Mouse (Mus musculus) lung, postnatal 0 days (tissue): ENCODE measurements at regions not wholly inside any gene's neighbourhood (a gene's known extent, or its start where the extent isn't known, plus 50 kb on each side); places are given as distances from the start of the nearest gene placed in this dataset.
A peak's percentile ranks its signal among the peaks of the same experiment; 100 is the strongest.

Experiments
- ATAC-seq: fragments of 200-750 bp; cut with Nextera tagmentation; 2 replicates; pipeline ENCODE4 v1.8.0; 2017; ENCODE audit warnings: moderate library complexity
- DNase-seq: peaks from one replicate; pipeline ENCODE4 v3.0.0-alpha.2; 2016; ENCODE audit warnings: low spot score
- H3K27ac ChIP-seq: fragments of 300-500 bp; sonication (generic); 2 replicates; pipeline ENCODE4 v1.5.1; 2014; ENCODE audit warnings: antibody characterized with exemption, mild to moderate bottlenecking, low read length, mixed read lengths
- H3K27me3 ChIP-seq: fragments of 300-500 bp; sonication (generic); replicated peaks from 2 replicates; pipeline ENCODE4 v1.6.1; 2014; ENCODE audit warnings: low read length, mixed read lengths; ENCODE audit not compliant: insufficient read depth
- H3K36me3 ChIP-seq: fragments of 300-500 bp; sonication (generic); 2 replicates; pipeline ENCODE4 v1.6.1; 2014; ENCODE audit warnings: low read length, mixed read lengths; ENCODE audit not compliant: insufficient read depth
- H3K4me1 ChIP-seq: fragments of 300-500 bp; sonication (generic); 2 replicates; pipeline ENCODE4 v1.6.1; 2014; ENCODE audit warnings: antibody characterized with exemption, low read depth, low read length, mixed read lengths; ENCODE audit not compliant: insufficient read depth
- H3K4me2 ChIP-seq: fragments of 300-500 bp; sonication (generic); replicated peaks from 2 replicates; pipeline ENCODE4 v1.6.1; 2014; ENCODE audit warnings: low read depth, mild to moderate bottlenecking, low read length, moderate library complexity, mixed read lengths
- H3K4me3 ChIP-seq: fragments of 300-500 bp; sonication (generic); 2 replicates; pipeline ENCODE4 v1.5.1; 2014; ENCODE audit warnings: low read depth, low read length
- H3K9ac ChIP-seq: fragments of 300-500 bp; sonication (generic); replicated peaks from 2 replicates; pipeline ENCODE4 v1.6.1; 2014; ENCODE audit warnings: low read depth, mild to moderate bottlenecking
- H3K9me3 ChIP-seq: fragments of 300-500 bp; sonication (generic); 2 replicates; pipeline ENCODE4 v1.6.1; 2016; ENCODE audit warnings: low read length, mixed read lengths
- CTCF ChIP-seq: IDR thresholded peaks from 2 replicates; pipeline ENCODE4 v1.5.1; 2016; ENCODE audit warnings: antibody characterized with exemption, mild to moderate bottlenecking
- EP300 ChIP-seq: IDR thresholded peaks from 2 replicates; pipeline ENCODE4 v1.6.1; 2016; ENCODE audit warnings: antibody characterized with exemption, mild to moderate bottlenecking, control low read depth
- WGBS: fragments of 180-500 bp; shearing (Covaris S2); extraction: QIAGEN DNeasy Blood & Tissue Kit; methylation state at CpG from one replicate; pipeline ENCODE4 v1.1.7; 2014; 5-methylcytosine and 5-hydroxymethylcytosine counted together

- Histone ChIP-seq H3K36me3 (no peaks in the 10 kb centered on the region), H3K27me3 (no peaks in the 10 kb centered on the region), H3K9me3 (no peaks in the 10 kb centered on the region), H3K27ac (no peak overlapping the region), H3K9ac (no peak overlapping the region), H3K4me1 (no peaks in the 10 kb centered on the region), H3K4me3 (no peak overlapping the region), H3K4me2 (no peak overlapping the region)
- 86% methylated on average over 10 of the region's 10 CpGs for WGBS
- TF ChIP-seq CTCF (no peak), EP300 (no peak)
- DNase-seq (no peak), ATAC-seq (no peak)
These were observed 336.7 kb upstream of the Tenm4 start for GRCm38 (mm10) chr7:95834236-95834919.

GRCm38 (mm10) chr7:95840476-95840875 is 330.6 kb upstream of the Tenm4 start:
- H3K27ac ChIP-seq = no peak overlapping the region
- H3K9ac ChIP-seq = no peak overlapping the region
- H3K9me3 ChIP-seq = no peaks in the 10 kb centered on the region
- no peaks in the 10 kb centered on the region for H3K27me3 ChIP-seq
- no peak overlapping the region for H3K4me3 ChIP-seq
- no peak overlapping the region for H3K4me2 ChIP-seq
- DNase-seq (no peak), ATAC-seq (no peak)
- WGBS = 66% methylated on average over 2 of the region's 2 CpGs
- no peaks in the 10 kb centered on the region for H3K36me3 ChIP-seq
- TF ChIP-seq EP300 = no peak
- no peak for TF ChIP-seq CTCF
- H3K4me1 ChIP-seq = no peaks in the 10 kb centered on the region

- 74% methylated on average over 2 of the region's 2 CpGs for WGBS
- no peak overlapping the region for H3K4me3 ChIP-seq
- H3K36me3 ChIP-seq = no peaks in the 10 kb centered on the region
- no peaks in the 10 kb centered on the region for H3K27me3 ChIP-seq
- H3K4me1 ChIP-seq = no peaks in the 10 kb centered on the region
- H3K27ac ChIP-seq = no peak overlapping the region
- H3K9me3 ChIP-seq = no peaks in the 10 kb centered on the region
- no peak overlapping the region for H3K9ac ChIP-seq
- TF ChIP-seq CTCF = no peak
- TF ChIP-seq EP300 = no peak
- ATAC-seq (no peak), DNase-seq (no peak)
- no peak overlapping the region for H3K4me2 ChIP-seq
These were observed 321.2 kb upstream of the Tenm4 start for GRCm38 (mm10) chr7:95849874-95850273.

DNA sequence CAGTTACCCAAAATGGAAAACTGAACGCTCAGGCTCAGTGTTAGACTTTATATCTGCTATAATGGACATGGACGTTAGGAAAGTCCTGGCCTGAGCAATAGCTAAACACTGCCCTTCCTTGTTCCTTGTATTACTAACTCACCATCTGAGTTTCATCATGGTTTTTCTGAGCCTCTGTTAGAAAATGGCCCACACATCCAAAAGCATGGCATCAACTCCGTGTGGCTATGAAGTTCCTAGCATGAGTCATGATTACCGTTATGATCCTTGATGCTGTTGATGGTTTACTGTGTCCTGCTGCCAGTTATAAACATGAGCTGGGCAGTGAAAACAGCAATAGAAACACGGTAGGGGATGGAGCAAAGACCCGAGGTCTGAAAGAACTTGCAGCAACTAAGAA is 318.4 kb upstream of the Tenm4 start:
- H3K27ac ChIP-seq = no peak overlapping the region
- TF ChIP-seq EP300 (no peak), CTCF (no peak)
- no peak for ATAC-seq

DNA sequence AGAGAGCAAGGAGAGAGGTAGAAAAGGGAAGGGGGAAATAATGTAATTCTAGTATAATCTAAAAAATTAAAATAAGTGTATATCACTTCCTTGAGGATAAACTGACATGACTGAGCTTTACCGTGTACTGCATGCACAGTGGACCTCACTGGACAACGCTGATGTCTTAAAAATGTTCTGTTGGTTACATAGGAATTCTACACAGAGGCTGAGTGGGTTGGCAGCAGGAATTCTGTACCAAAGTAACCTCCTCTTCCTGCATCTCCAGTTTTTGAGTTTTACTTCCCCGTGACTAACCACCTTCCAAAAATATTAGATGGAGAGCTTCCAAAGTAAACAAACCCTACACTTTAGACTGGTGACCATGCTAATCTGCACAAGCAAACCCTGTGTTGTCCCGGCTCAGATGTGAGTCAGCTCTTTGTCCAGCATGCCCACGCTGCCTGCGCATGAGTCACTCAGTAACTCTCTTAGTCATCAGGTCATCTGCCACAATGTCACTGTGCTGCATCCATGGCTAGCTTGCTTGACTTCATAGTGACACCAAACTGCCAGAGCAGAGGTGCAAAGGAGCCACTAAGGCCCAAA is 317.7 kb upstream of the Tenm4 start:
- Histone ChIP-seq H3K27ac (no peak overlapping the region), H3K4me1 (no peaks in the 10 kb centered on the region), H3K4me3 (no peak overlapping the region), H3K27me3 (no peaks in the 10 kb centered on the region), H3K36me3 (no peaks in the 10 kb centered on the region), H3K9me3 (no peaks in the 10 kb centered on the region), H3K9ac (no peak overlapping the region), H3K4me2 (no peak overlapping the region)
- TF ChIP-seq CTCF (no peak), EP300 (peak; percentile 31; the same call in 1 of the 2 replicates)
- WGBS = 44% methylated on average over 6 of the region's 6 CpGs
- ATAC-seq (peak; percentile 92), DNase-seq (peak; percentile 74)

More for the DNA sequence above, 318.4 kb upstream of the Tenm4 start:
- H3K27me3 ChIP-seq = no peaks in the 10 kb centered on the region
- no peak overlapping the region for H3K4me2 ChIP-seq
- no peak overlapping the region for H3K9ac ChIP-seq
- no peak for DNase-seq
- no peaks in the 10 kb centered on the region for H3K36me3 ChIP-seq
- no peaks in the 10 kb centered on the region for H3K9me3 ChIP-seq
- H3K4me3 ChIP-seq = no peak overlapping the region
- H3K4me1 ChIP-seq = no peaks in the 10 kb centered on the region
- 62% methylated on average over 6 of the region's 6 CpGs for WGBS

GRCm38 (mm10) chr7:95858247-95858646 is 312.8 kb upstream of the Tenm4 start:
- no peak for ATAC-seq
- TF ChIP-seq EP300 (no peak), CTCF (peak; percentile 39)
- Histone ChIP-seq H3K9me3 (no peaks in the 10 kb centered on the region), H3K9ac (no peak overlapping the region), H3K27ac (no peak overlapping the region), H3K4me2 (no peak overlapping the region), H3K4me3 (no peak overlapping the region), H3K36me3 (no peaks in the 10 kb centered on the region), H3K27me3 (no peaks in the 10 kb centered on the region), H3K4me1 (no peaks in the 10 kb centered on the region)
- DNase-seq = peak; percentile 7
